Mouse (Mus musculus) stomach, postnatal 0 days (tissue): Measurements from ENCODE around the gene Cept1.

Source experiments
- CTCF ChIP-seq: IDR thresholded peaks from 2 replicates; pipeline ENCODE4 v1.5.1; 2016; ENCODE audit warnings: antibody characterized with exemption, low read depth, mild to moderate bottlenecking, moderate library complexity
- EP300 ChIP-seq: optimal IDR thresholded peaks from 2 replicates; pipeline ENCODE3; 2016; ENCODE audit warnings: antibody characterized with exemption

DNA sequence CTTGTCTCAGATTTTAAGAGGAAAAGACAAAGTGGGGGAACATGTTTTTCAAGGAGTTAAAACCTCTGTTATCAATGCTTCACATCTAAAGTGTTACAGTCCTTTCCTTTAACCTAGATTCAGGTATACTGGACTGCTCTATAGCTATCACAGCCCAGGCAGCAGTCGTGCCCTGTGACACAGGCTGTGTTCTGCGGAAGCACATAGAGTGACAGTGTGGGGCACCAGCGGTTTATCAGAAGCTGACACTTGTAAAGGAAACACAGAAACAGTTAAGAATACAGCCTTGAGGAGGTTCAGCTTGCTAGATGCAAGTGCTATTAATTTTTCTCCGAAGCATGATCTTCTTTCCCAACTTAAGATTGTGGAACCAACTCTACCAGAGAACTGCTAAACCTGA lies 95.0 kb downstream of the Cept1 start:
- TF ChIP-seq EP300 (no peak), CTCF (no peak)
